Mouse (Mus musculus): Measurements from ENCODE around the gene Bnip3.

DNA sequence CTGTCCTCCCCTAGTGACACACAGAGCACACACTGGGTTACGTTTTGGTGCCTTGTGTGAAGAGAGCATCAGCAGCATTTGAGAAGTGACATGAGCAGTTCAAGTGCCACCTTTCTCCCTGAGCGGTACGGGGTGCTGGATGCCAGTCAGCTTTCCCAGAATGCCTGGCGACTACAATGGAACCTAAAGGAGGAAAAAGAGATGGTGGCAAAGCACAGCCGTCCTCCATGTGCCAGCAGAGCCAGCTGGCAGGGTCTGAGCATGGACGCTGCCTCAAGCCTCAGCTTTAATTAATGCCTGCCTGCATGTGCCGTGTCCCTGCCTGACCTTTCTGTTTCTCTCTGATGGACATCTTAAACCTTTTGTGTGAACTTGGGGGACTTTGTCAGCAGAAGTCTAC is 46.5 kb upstream of the Bnip3 start:
- TF ChIP-seq CTCF (conservative IDR thresholded peaks at IDR 0.05; ENCODE audit: low read length) (no peak), NANOG (IDR thresholded peaks at IDR 0.05; ENCODE audit: borderline replicate concordance, low read length) (no peak)

All from E14TG2a.4 (cell line).